Mouse (Mus musculus): ENCODE results near the gene Hhipl1. TPM values are rescaled to one million over a fixed set of nuclear protein-coding genes. Genes with fewer than 3 reads are reported as not detected.

Hhipl1 gene
- total RNA-seq, 2 experiments from 2014 or later, result not detected

Other genes starting within 250 kb of the Hhipl1 start
- 58.0 and 66.0 TPM in 2 replicates for gene Setd3, start 127.0 kb upstream of the Hhipl1 start, total RNA-seq (2014; fragmentation: Nextera tagmentation)
- gene Setd3, start 127.0 kb upstream of the Hhipl1 start, total RNA-seq (2017), result 83.4 and 118 TPM in 2 replicates
- gene Ccnk, start 126.7 kb upstream of the Hhipl1 start, total RNA-seq (2014; fragmentation: Nextera tagmentation), result 75.0 and 84.0 TPM in 2 replicates
- 7.8 and 24.5 TPM in 2 replicates for gene Ccnk, start 126.7 kb upstream of the Hhipl1 start, total RNA-seq (2017)
- gene Ccdc85c, start 30.8 kb upstream of the Hhipl1 start, total RNA-seq (2014; fragmentation: Nextera tagmentation), result 1.3 TPM in 1 of 2 replicates, not detected in the other
- gene Ccdc85c, start 30.8 kb upstream of the Hhipl1 start, total RNA-seq (2017), result 0.42 and 1.3 TPM in 2 replicates
- 1.0 TPM in 1 of 2 replicates, not detected in the other for gene Cyp46a1, start 28.1 kb downstream of the Hhipl1 start, total RNA-seq (2014; fragmentation: Nextera tagmentation)
- gene Cyp46a1, start 28.1 kb downstream of the Hhipl1 start, total RNA-seq (2017), result 0.23 TPM in 1 of 2 replicates, not detected in the other
- gene Eml1, start 64.7 kb downstream of the Hhipl1 start, total RNA-seq (2014; fragmentation: Nextera tagmentation), result not detected in 2 replicates
- not detected in 2 replicates for gene Eml1, start 64.7 kb downstream of the Hhipl1 start, total RNA-seq (2017)
- gene Evl, start 248.4 kb downstream of the Hhipl1 start, total RNA-seq (2014; fragmentation: Nextera tagmentation), result 5.5 and 11.1 TPM in 2 replicates
- 1.4 and 26.8 TPM in 2 replicates for gene Evl, start 248.4 kb downstream of the Hhipl1 start, total RNA-seq (2017)